Mouse (Mus musculus): ENCODE measurements around the gene Fstl1.

Fstl1 gene

GRCm38 (mm10) chr16:37868506-37869469, 92.1 kb downstream of the Fstl1 start:
- DNase-seq (ENCODE audit: low read depth in 1 of 2, low spot score in 2 of 2) = no peak

GRCm38 (mm10) chr16:37869470-37870231, 93.0 kb downstream of the Fstl1 start:
- no peak for DNase-seq (ENCODE audit: low read depth in 1 of 2, low spot score in 2 of 2)

- DNase-seq (ENCODE audit: low read depth in 1 of 2, low spot score in 2 of 2) = no peak
Measured at GRCm38 (mm10) chr16:37871112-37871715, 94.5 kb downstream of the Fstl1 start.

GRCm38 (mm10) chr16:37874501-37875235, 98.0 kb downstream of the Fstl1 start:
- DNase-seq (ENCODE audit: low read depth in 1 of 2, low spot score in 2 of 2) = no peak

GRCm38 (mm10) chr16:37877406-37877805, 100.7 kb downstream of the Fstl1 start:
- no peak for DNase-seq (ENCODE audit: low read depth in 1 of 2, low spot score in 2 of 2)

GRCm38 (mm10) chr16:37878951-37879505, 102.4 kb downstream of the Fstl1 start:
- no peak for DNase-seq (ENCODE audit: low read depth in 1 of 2, low spot score in 2 of 2)

- DNase-seq (ENCODE audit: low read depth in 1 of 2, low spot score in 2 of 2) = no peak
Measured at GRCm38 (mm10) chr16:37879750-37880419, 103.2 kb downstream of the Fstl1 start.

- DNase-seq (ENCODE audit: low read depth in 1 of 2, low spot score in 2 of 2) = no peak
Measured at GRCm38 (mm10) chr16:37881168-37881567, 104.5 kb downstream of the Fstl1 start.
